In genomic region chr11:60307375-60307825, GRCm38 (mm10) we compare ENCODE assay signal across 9 mouse cellular contexts. TPM values are rescaled to one million over a fixed set of nuclear protein-coding genes. Genes with fewer than 3 reads are reported as not detected.
DNase-seq lines count a peak whose midpoint lies in the region; ATAC-seq and TF ChIP-seq lines count a peak whose summit lies in the region.
"Had no signal": no experiment of that assay in that cellular context is flagged by ENCODE, and none has a peak within 500 bp of the region (broad histone marks: within the 10 kb centered on the region; RNA-seq: fewer than 3 reads in every experiment).

No protein-coding gene starts in this region.

- no peak for DNase-seq in layer of hippocampus, adult 2 months (ENCODE audit: low spot score in 2 of 2)
- DNase-seq in layer of hippocampus, adult 9-11 months = no peak
- peak; percentile 23 for DNase-seq in T-cell, adult 2 months (ENCODE audit: low spot score)
- DNase-seq in splenic B cell, adult 2 months (ENCODE audit: low read depth, low spot score) = peak; percentile 66
- DNase-seq in layer of hippocampus, postnatal 10 days (ENCODE audit: low spot score in 2 of 2) = no peak
- no peak for DNase-seq in heart, adult 9 months (ENCODE audit: low spot score in 2 of 2)

- H3K27me3 ChIP-seq in kidney, embryonic 15.5 days = no peaks in the 10 kb centered on the region
- no peaks in the 10 kb centered on the region for H3K27me3 ChIP-seq in splenic B cell, adult 2 months (ENCODE audit: control insufficient read depth, insufficient read depth, low read length, poor library complexity, severe bottlenecking)

- no peak overlapping the region for H3K4me2 ChIP-seq in kidney, embryonic 15.5 days

- 64% methylated on average over 2 of the region's 2 CpGs for WGBS in kidney, embryonic 15.5 days

- H3K27ac ChIP-seq in layer of hippocampus, adult 2 months = peak overlapping the region; percentile 15; the same call in 1 of the 2 replicates
- peak overlapping the region; percentile 91 for H3K27ac ChIP-seq in kidney, embryonic 15.5 days
- H3K27ac ChIP-seq: macrophage had no signal

- ATAC-seq in kidney, embryonic 15.5 days (replicated peaks; ENCODE audit: low FRiP score) = no peak
- ATAC-seq in cerebellum, adult (ENCODE audit: insufficient number of reproducible peaks, low FRiP score, low TSS enrichment) = no peak

- no peaks in the 10 kb centered on the region for H3K36me3 ChIP-seq in kidney, embryonic 15.5 days
- H3K36me3 ChIP-seq in splenic B cell, adult 2 months (ENCODE audit: control insufficient read depth, insufficient read depth, low read length, poor library complexity, severe bottlenecking) = no peaks in the 10 kb centered on the region

- H3K4me1 ChIP-seq in kidney, embryonic 15.5 days = peaks cover 60% of the 10 kb centered on the region

- no peak overlapping the region for H3K9ac ChIP-seq in kidney, embryonic 15.5 days

- peak; percentile 70 for TF ChIP-seq CTCF in layer of hippocampus, adult 2 months (conservative IDR thresholded peaks at IDR 0.05)

- no peak overlapping the region for H3K4me3 ChIP-seq in layer of hippocampus, adult 2 months
- no peak overlapping the region for H3K4me3 ChIP-seq in kidney, embryonic 15.5 days (replicated peaks)

- no peaks in the 10 kb centered on the region for H3K9me3 ChIP-seq in kidney, embryonic 15.5 days (replicated peaks)

RNA-seq across cellular contexts. Expression of gene Tom1l2, which starts 45.3 kb away (rescaled TPM):
- total RNA-seq in layer of hippocampus, adult 2 months (2021) = 100 to 1,000 TPM; 180 to 189 TPM
- polyA plus RNA-seq in kidney, embryonic 15.5 days (2015; fragmentation: Nextera tagmentation; extraction: Ambion mirVana) = 27.1 and 33.1 TPM in 2 replicates
- 100 to 1,000 TPM; 112 to 114 TPM for total RNA-seq in layer of hippocampus, postnatal 10 days (2021)

RNA-seq across cellular contexts. Expression of gene Drc3, which starts 45.7 kb away (rescaled TPM):
- total RNA-seq in layer of hippocampus, adult 2 months (2021) = 1 to 10 TPM; 6.4 to 8.0 TPM
- polyA plus RNA-seq in kidney, embryonic 15.5 days (2015; fragmentation: Nextera tagmentation; extraction: Ambion mirVana) = 1.7 and 2.6 TPM in 2 replicates
- total RNA-seq in layer of hippocampus, postnatal 10 days (2021) = 1 to 10 TPM; 6.5 to 7.2 TPM
- polyA plus RNA-seq: macrophage had no signal

Comparison
In these comparisons a context has a peak if more than half of its experiments do, and no peak if none do; other contexts are left out.
1. DNase-seq: peak in T-cell, adult 2 months (single experiment) and splenic B cell, adult 2 months (single experiment); none in layer of hippocampus, adult 2 months (0 of 2), layer of hippocampus, adult 9-11 months (single experiment), layer of hippocampus, postnatal 10 days (0 of 2) and heart, adult 9 months (0 of 2).